Mouse (Mus musculus) cerebellum, postnatal 14 days (tissue): ENCODE results near the gene Lyve1.

ENCODE experiments used
- DNase-seq, 2 experiments: peaks; one replicate each; pipeline ENCODE4 v3.0.0; 2021; ENCODE audit warnings: mixed read lengths in 2 of 2

Gene Lyve1

GRCm38 (mm10) chr7:110851541-110852203, 11.4 kb downstream of the Lyve1 start:
- no peak for DNase-seq

GRCm38 (mm10) chr7:110848371-110848770, 14.7 kb downstream of the Lyve1 start:
- no peak for DNase-seq

- no peak for DNase-seq
These were observed 15.7 kb downstream of the Lyve1 start for GRCm38 (mm10) chr7:110847321-110847720.

GRCm38 (mm10) chr7:110843916-110844874, 18.8 kb downstream of the Lyve1 start, which contains the start of gene Rnf141:
TSS of gene Rnf141 (minus strand) at chr7:110844457.
- DNase-seq, result peak; percentile 95 to 96

GRCm38 (mm10) chr7:110840332-110840731, 22.7 kb downstream of the Lyve1 start:
- DNase-seq, result no peak

- DNase-seq, result no peak
These were observed 28.5 kb downstream of the Lyve1 start for GRCm38 (mm10) chr7:110834522-110834921.

GRCm38 (mm10) chr7:110834018-110834417, 29.0 kb downstream of the Lyve1 start:
- DNase-seq, result no peak

- DNase-seq, result no peak
These were observed 30.0 kb downstream of the Lyve1 start for GRCm38 (mm10) chr7:110833024-110833423.

- DNase-seq, result no peak
These were observed 38.8 kb downstream of the Lyve1 start for GRCm38 (mm10) chr7:110823995-110824953.

GRCm38 (mm10) chr7:110823593-110823992, 39.4 kb downstream of the Lyve1 start:
- no peak for DNase-seq

- DNase-seq, result no peak
These were observed 40.0 kb downstream of the Lyve1 start for GRCm38 (mm10) chr7:110823076-110823475.

GRCm38 (mm10) chr7:110822055-110822454, 41.0 kb downstream of the Lyve1 start:
- DNase-seq, result no peak

- DNase-seq, result peak; percentile 69 to 71
These were observed 41.4 kb downstream of the Lyve1 start for GRCm38 (mm10) chr7:110821653-110822052.

- no peak for DNase-seq
These were observed 42.0 kb downstream of the Lyve1 start for GRCm38 (mm10) chr7:110821068-110821467.

- no peak for DNase-seq
These were observed 44.2 kb downstream of the Lyve1 start for GRCm38 (mm10) chr7:110818787-110819350.

GRCm38 (mm10) chr7:110818206-110818605, 44.8 kb downstream of the Lyve1 start:
- peak; percentile 35 to 37 for DNase-seq

GRCm38 (mm10) chr7:110816037-110816436, 47.0 kb downstream of the Lyve1 start:
- peak; percentile 63 to 67 for DNase-seq

- no peak for DNase-seq
These were observed 49.1 kb downstream of the Lyve1 start for GRCm38 (mm10) chr7:110813983-110814382.

GRCm38 (mm10) chr7:110811529-110811928, 51.5 kb downstream of the Lyve1 start:
- no peak for DNase-seq

- no peak for DNase-seq
These were observed 52.0 kb downstream of the Lyve1 start for GRCm38 (mm10) chr7:110810995-110811394.

GRCm38 (mm10) chr7:110809585-110810557, 53.2 kb downstream of the Lyve1 start:
- DNase-seq, result no peak
